Mouse (Mus musculus): ENCODE results near the gene Hspb9. TPM values are rescaled to one million over a fixed set of nuclear protein-coding genes. Genes with fewer than 3 reads are reported as not detected.

Hspb9 gene
- total and polyA plus RNA-seq, 3 experiments: 0.73 to 2.1 TPM; not detected in 1

GRCm38 (mm10) chr11:100713174-100713573 lies 476 bp upstream of the Hspb9 start:
- Histone ChIP-seq H3K79me2 (ENCODE audit: control insufficient read depth, insufficient read depth, low read length, poor library complexity) (peaks cover 13% of the 10 kb centered on the region), H3K27ac (ENCODE audit: control insufficient read depth, low read depth, low read length) (peak overlapping the region; percentile 79), H3K9ac (ENCODE audit: control insufficient read depth, low read depth, low read length, poor library complexity, severe bottlenecking) (peak overlapping the region; percentile 52), H3K27me3 (ENCODE audit: control insufficient read depth in 1 of 2, insufficient read depth in 2 of 2, low read length in 2 of 2) (no peaks in the 10 kb centered on the region), H3K4me1 (ENCODE audit: control insufficient read depth in 1 of 2, insufficient read depth in 2 of 2, low read length in 2 of 2) (peaks cover 5 to 27% of the 10 kb centered on the region in 2 experiments; a peak in 3 of 4 replicates), H3K9me3 (replicated peaks; ENCODE audit: insufficient read depth, low read length) (no peaks in the 10 kb centered on the region), H3K36me3 (ENCODE audit: control insufficient read depth in 1 of 2, insufficient read depth in 2 of 2, low read length in 2 of 2) (peaks cover 4 to 28% of the 10 kb centered on the region in 2 experiments), H3K4me3 (ENCODE audit: control insufficient read depth in 1 of 2, insufficient read depth in 1 of 2, low read depth in 2 of 2, low read length in 2 of 2) (peak overlapping the region in 1 of 2 experiments; percentile 10; a peak in 1 of 4 replicates)
- no peak for DNase-seq (ENCODE audit: low read depth, low spot score)
- no peak for TF ChIP-seq RCOR1 (IDR thresholded peaks at IDR 0.05; ENCODE audit: low read depth, low read length)
- TF ChIP-seq USF1 (IDR thresholded peaks at IDR 0.05; ENCODE audit: low read depth, low read length): no peak
- no peak for TF ChIP-seq ZC3H11A (IDR thresholded peaks at IDR 0.05; ENCODE audit: low read depth, low read length)
- no peak for TF ChIP-seq TCF12 (IDR thresholded peaks at IDR 0.05; ENCODE audit: low read depth, low read length)
- TF ChIP-seq CHD2 (IDR thresholded peaks at IDR 0.05; ENCODE audit: low read length): no peak
- no peak for TF ChIP-seq USF2 (IDR thresholded peaks at IDR 0.05; ENCODE audit: borderline replicate concordance in 1 of 2, insufficient read depth in 1 of 2, low read depth in 1 of 2, low read length in 2 of 2)
- TF ChIP-seq MAZ (IDR thresholded peaks at IDR 0.05; ENCODE audit: low read depth, low read length): no peak

- peak; percentile 88 for DNase-seq (ENCODE audit: low read depth, low spot score)
- Histone ChIP-seq H3K27ac (ENCODE audit: control insufficient read depth, low read depth, low read length) (peak overlapping the region; percentile 77), H3K4me1 (ENCODE audit: control insufficient read depth in 1 of 2, insufficient read depth in 2 of 2, low read length in 2 of 2) (peaks cover 5 to 27% of the 10 kb centered on the region in 2 experiments; a peak in 3 of 4 replicates), H3K36me3 (ENCODE audit: control insufficient read depth in 1 of 2, insufficient read depth in 2 of 2, low read length in 2 of 2) (peaks cover 6 to 28% of the 10 kb centered on the region in 2 experiments), H3K9me3 (replicated peaks; ENCODE audit: insufficient read depth, low read length) (no peaks in the 10 kb centered on the region), H3K9ac (ENCODE audit: control insufficient read depth, low read depth, low read length, poor library complexity, severe bottlenecking) (peak overlapping the region; percentile 64; the same call in 1 of the 2 replicates), H3K27me3 (ENCODE audit: control insufficient read depth in 1 of 2, insufficient read depth in 2 of 2, low read length in 2 of 2) (no peaks in the 10 kb centered on the region), H3K79me2 (ENCODE audit: control insufficient read depth, insufficient read depth, low read length, poor library complexity) (peaks cover 14% of the 10 kb centered on the region), H3K4me3 (ENCODE audit: control insufficient read depth in 1 of 2, insufficient read depth in 1 of 2, low read depth in 2 of 2, low read length in 2 of 2) (peak overlapping the region in 1 of 2 experiments; percentile 32; a peak in 3 of 4 replicates)
- TF ChIP-seq KAT2A (conservative IDR thresholded peaks at IDR 0.05; ENCODE audit: low read depth, low read length): no peak
- no peak for TF ChIP-seq USF2 (IDR thresholded peaks at IDR 0.05; ENCODE audit: borderline replicate concordance in 1 of 2, insufficient read depth in 1 of 2, low read depth in 1 of 2, low read length in 2 of 2)
- TF ChIP-seq CTCF (IDR thresholded peaks at IDR 0.05 in 2 of 3, conservative IDR thresholded peaks at IDR 0.05 in 1 of 3; ENCODE audit: control insufficient read depth in 1 of 3, insufficient read depth in 1 of 3, low read depth in 2 of 3, low read length in 3 of 3, poor library complexity in 1 of 3, severe bottlenecking in 1 of 3): peak; percentile 79 to 88 (median 81)
- TF ChIP-seq POLR2AphosphoS5 (IDR thresholded peaks at IDR 0.05; ENCODE audit: borderline replicate concordance, low read depth, low read length): no peak
- TF ChIP-seq NELFE (IDR thresholded peaks at IDR 0.05; ENCODE audit: low read depth, low read length): no peak
- no peak for TF ChIP-seq BHLHE40 (IDR thresholded peaks at IDR 0.05; ENCODE audit: borderline replicate concordance, low read depth, low read length)
- 0 out of 2 replicates have a peak, but pooled peaks have one; percentile 31 for TF ChIP-seq ELF1 (IDR thresholded peaks at IDR 0.05; ENCODE audit: low read depth, low read length)
- peak; percentile 81 for TF ChIP-seq RAD21 (IDR thresholded peaks at IDR 0.05; ENCODE audit: low read depth, low read length)
- TF ChIP-seq TBP (IDR thresholded peaks at IDR 0.05; ENCODE audit: low read depth, low read length): no peak
- TF ChIP-seq E2F4 (IDR thresholded peaks at IDR 0.05; ENCODE audit: borderline replicate concordance, low read depth, low read length): no peak
- no peak for TF ChIP-seq POLR2A (IDR thresholded peaks at IDR 0.05; ENCODE audit: control insufficient read depth in 1 of 2, insufficient read depth in 1 of 2, low read depth in 1 of 2, low read length in 2 of 2, poor library complexity in 1 of 2)
- no peak for TF ChIP-seq USF1 (IDR thresholded peaks at IDR 0.05; ENCODE audit: low read depth, low read length)
- TF ChIP-seq SMC3 (IDR thresholded peaks at IDR 0.05; ENCODE audit: low read depth, low read length): peak; percentile 84
- peak; percentile 59 for TF ChIP-seq GATA1 (IDR thresholded peaks at IDR 0.05; ENCODE audit: low read depth, low read length)
- no peak for TF ChIP-seq MYB (IDR thresholded peaks at IDR 0.05; ENCODE audit: low read depth, low read length)
- TF ChIP-seq POLR2AphosphoS2 (IDR thresholded peaks at IDR 0.05; ENCODE audit: low read length): no peak
- no peak for TF ChIP-seq UBTF (IDR thresholded peaks at IDR 0.05; ENCODE audit: borderline replicate concordance, insufficient read depth, low read depth, low read length)
- no peak for TF ChIP-seq MEF2A (IDR thresholded peaks at IDR 0.05; ENCODE audit: extremely low read depth, insufficient replicate concordance, low read depth, low read length, poor library complexity, severe bottlenecking)
- no peak for TF ChIP-seq MAFK (IDR thresholded peaks at IDR 0.05; ENCODE audit: borderline replicate concordance, low read depth, low read length)
- no peak; the same call in 1 of the 2 replicates for TF ChIP-seq SIN3A (IDR thresholded peaks at IDR 0.05; ENCODE audit: low read length)
- no peak for TF ChIP-seq TAL1 (IDR thresholded peaks at IDR 0.05; ENCODE audit: low read length)
- TF ChIP-seq EP300 (IDR thresholded peaks at IDR 0.05; ENCODE audit: low read depth in 1 of 2, low read length in 2 of 2): peak; percentile 11 to 23; a peak in 1 of 4 replicates
- TF ChIP-seq ZNF384 (IDR thresholded peaks at IDR 0.05; ENCODE audit: low read depth, low read length): peak; percentile 49; the same call in 1 of the 2 replicates
- no peak for TF ChIP-seq MYC (IDR thresholded peaks at IDR 0.05; ENCODE audit: low read depth, low read length)
- peak; percentile 35; the same call in 1 of the 2 replicates for TF ChIP-seq MXI1 (IDR thresholded peaks at IDR 0.05; ENCODE audit: low read depth, low read length)
- TF ChIP-seq TCF12 (IDR thresholded peaks at IDR 0.05; ENCODE audit: low read depth, low read length): 0 out of 2 replicates have a peak, but pooled peaks have one; percentile 44
- no peak for TF ChIP-seq MAX (IDR thresholded peaks at IDR 0.05; ENCODE audit: low read length)
Observed at GRCm38 (mm10) chr11:100714534-100714915, 875 bp downstream of the Hspb9 start.
